Mouse (Mus musculus) liver, postnatal 0 days (tissue): ENCODE measurements around the gene Kif5c. TPM values are rescaled to one million over a fixed set of nuclear protein-coding genes. Genes with fewer than 3 reads are reported as not detected.

Experiments used
- ATAC-seq: fragments of 200-750 bp; cut with Nextera tagmentation; 2 replicates; pipeline ENCODE4 v1.8.0; 2017; ENCODE audit warnings: mild to moderate bottlenecking, moderate library complexity
- DNase-seq: peaks from one replicate; pipeline ENCODE4 v3.0.0-alpha.2; 2016
- H3K27ac ChIP-seq: fragments of 300-500 bp; sonication (generic); 2 replicates; pipeline ENCODE4 v1.5.1; 2014; ENCODE audit warnings: antibody characterized with exemption, moderate library complexity, mild to moderate bottlenecking, low read depth
- H3K27me3 ChIP-seq: fragments of 300-500 bp; sonication (generic); 2 replicates; pipeline ENCODE4 v1.6.1; 2014; ENCODE audit warnings: low read length, control low read depth, mixed read lengths; ENCODE audit not compliant: insufficient read depth
- H3K36me3 ChIP-seq: fragments of 300-500 bp; sonication (generic); replicated peaks from 2 replicates; pipeline ENCODE4 v1.6.1; 2014; ENCODE audit warnings: mild to moderate bottlenecking, control low read depth, low read length, moderate library complexity, mixed read lengths; ENCODE audit not compliant: insufficient read depth
- H3K4me1 ChIP-seq: fragments of 300-500 bp; sonication (generic); 2 replicates; pipeline ENCODE4 v1.6.1; 2014; ENCODE audit warnings: antibody characterized with exemption, mild to moderate bottlenecking, control low read depth; ENCODE audit not compliant: insufficient read depth
- H3K4me2 ChIP-seq: fragments of 300-500 bp; sonication (generic); 2 replicates; pipeline ENCODE4 v1.6.1; 2014; ENCODE audit warnings: low read depth, mild to moderate bottlenecking, low read length, moderate library complexity, mixed read lengths
- H3K4me3 ChIP-seq: fragments of 300-500 bp; sonication (generic); 2 replicates; pipeline ENCODE4 v1.5.1; 2014; ENCODE audit warnings: low read depth, low read length
- H3K9ac ChIP-seq: fragments of 300-500 bp; sonication (generic); replicated peaks from 2 replicates; pipeline ENCODE4 v1.6.1; 2014; ENCODE audit warnings: mild to moderate bottlenecking, moderate library complexity
- H3K9me3 ChIP-seq: fragments of 300-500 bp; sonication (generic); 2 replicates; pipeline ENCODE4 v1.6.1; 2016; ENCODE audit warnings: mild to moderate bottlenecking, control low read depth, low read length, mixed read lengths
- CTCF ChIP-seq: sonication (generic); IDR thresholded peaks from 2 replicates; pipeline ENCODE4 v1.5.1; 2016; ENCODE audit warnings: antibody characterized with exemption, low read depth
- EP300 ChIP-seq: IDR thresholded peaks from 2 replicates; pipeline ENCODE4 v1.6.1; 2016; ENCODE audit warnings: antibody characterized with exemption, low read depth, mild to moderate bottlenecking
- WGBS: fragments of 180-500 bp; shearing (Covaris S2); extraction: QIAGEN DNeasy Blood & Tissue Kit; methylation state at CpG from one replicate; pipeline ENCODE4 v1.1.7; 2014; ENCODE audit not compliant: insufficient replicate concordance; 5-methylcytosine and 5-hydroxymethylcytosine counted together
- polyA plus RNA-seq: library from polyadenylated mRNA; unstranded; fragments of >200 nt; fragmentation: Nextera tagmentation; extraction: Ambion mirVana; gene quantifications from 2 replicates; pipeline ENCODE4 v1.2.1, GENCODE M21; 2015

The Kif5c gene
- polyA plus RNA-seq, 1 experiment from 2014 or later, result 0.13 TPM

DNA sequence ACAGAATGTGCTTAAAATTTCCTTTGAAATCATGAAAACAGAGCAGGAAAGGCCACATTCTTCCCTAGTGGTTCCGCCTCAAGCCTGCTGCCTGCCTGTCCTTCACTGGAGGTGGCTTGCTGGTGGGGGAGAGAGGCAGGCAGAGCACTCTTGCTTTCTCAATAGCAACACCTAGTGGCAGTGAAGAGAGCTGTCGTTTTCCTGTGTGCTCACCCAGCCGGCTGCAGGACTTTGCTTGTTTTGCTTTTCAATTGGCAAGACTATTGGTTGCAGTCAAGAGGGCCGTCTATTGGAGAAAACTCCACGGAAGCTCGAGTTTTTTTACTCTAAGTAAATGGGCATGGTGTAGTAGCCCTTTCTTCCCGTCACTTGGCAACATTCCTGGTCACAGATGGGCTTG is 108.1 kb downstream of the Kif5c start:
- Histone ChIP-seq H3K36me3 (no peaks in the 10 kb centered on the region), H3K4me2 (no peak overlapping the region), H3K9me3 (no peaks in the 10 kb centered on the region), H3K27me3 (no peaks in the 10 kb centered on the region), H3K4me1 (no peaks in the 10 kb centered on the region; the same call in 1 of the 2 replicates), H3K4me3 (no peak overlapping the region), H3K27ac (no peak overlapping the region), H3K9ac (no peak overlapping the region)
- 15% methylated on average over 7 of the region's 7 CpGs for WGBS
- TF ChIP-seq CTCF, result peak; percentile 89
- no peak for TF ChIP-seq EP300
- ATAC-seq (peak; percentile 28; the same call in 1 of the 2 replicates), DNase-seq (peak; percentile 54)

DNA sequence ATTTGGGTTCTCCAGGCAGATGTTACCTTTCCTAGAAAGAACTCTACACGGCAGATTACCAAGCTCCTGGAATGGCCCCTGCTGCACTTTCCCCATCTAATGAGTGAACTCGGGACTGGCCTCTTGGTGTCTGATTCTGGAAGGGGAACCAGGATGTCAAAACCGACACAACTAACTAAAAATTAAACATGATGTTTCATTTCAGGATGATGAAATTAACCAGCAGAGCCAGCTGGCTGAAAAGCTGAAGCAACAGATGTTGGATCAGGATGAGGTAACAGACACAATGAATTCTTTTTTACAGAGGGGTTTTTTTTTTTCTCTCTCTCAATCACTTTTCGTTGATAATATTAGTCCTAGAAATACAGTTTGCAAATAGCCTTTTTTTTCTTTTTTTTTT is 108.6 kb downstream of the Kif5c start:
- no peak for ATAC-seq
- H3K9ac ChIP-seq, result no peak overlapping the region
- no peaks in the 10 kb centered on the region for H3K9me3 ChIP-seq
- no peak for DNase-seq
- WGBS, result 63% methylated on average over 4 of the region's 4 CpGs
- H3K4me3 ChIP-seq, result no peak overlapping the region
- TF ChIP-seq CTCF (no peak), EP300 (no peak)
- H3K4me1 ChIP-seq, result no peaks in the 10 kb centered on the region; the same call in 1 of the 2 replicates
- H3K27me3 ChIP-seq, result no peaks in the 10 kb centered on the region
- no peak overlapping the region for H3K27ac ChIP-seq
- no peak overlapping the region for H3K4me2 ChIP-seq
- H3K36me3 ChIP-seq, result no peaks in the 10 kb centered on the region

GRCm38 (mm10) chr2:49728896-49729610 is 110.0 kb downstream of the Kif5c start:
- Histone ChIP-seq H3K9me3 (no peaks in the 10 kb centered on the region), H3K36me3 (no peaks in the 10 kb centered on the region), H3K9ac (no peak overlapping the region), H3K4me3 (no peak overlapping the region), H3K4me1 (no peaks in the 10 kb centered on the region; the same call in 1 of the 2 replicates), H3K27me3 (no peaks in the 10 kb centered on the region), H3K4me2 (peak overlapping the region; percentile 56; the same call in 1 of the 2 replicates), H3K27ac (no peak overlapping the region)
- DNase-seq (no peak), ATAC-seq (no peak)
- 66% methylated on average over 10 of the region's 10 CpGs for WGBS
- TF ChIP-seq CTCF, result no peak

GRCm38 (mm10) chr2:49729611-49729969 is 110.5 kb downstream of the Kif5c start:
- no peak for ATAC-seq
- Histone ChIP-seq H3K36me3 (no peaks in the 10 kb centered on the region), H3K27me3 (no peaks in the 10 kb centered on the region), H3K9ac (no peak overlapping the region), H3K27ac (peak overlapping the region; percentile 46), H3K4me1 (no peaks in the 10 kb centered on the region; the same call in 1 of the 2 replicates), H3K4me3 (peak overlapping the region; percentile 24), H3K9me3 (no peaks in the 10 kb centered on the region), H3K4me2 (peak overlapping the region; percentile 56)
- no peak for TF ChIP-seq CTCF
- no peak for TF ChIP-seq EP300
- WGBS, result 59% methylated on average over 2 of the region's 2 CpGs
- no peak for DNase-seq

DNA sequence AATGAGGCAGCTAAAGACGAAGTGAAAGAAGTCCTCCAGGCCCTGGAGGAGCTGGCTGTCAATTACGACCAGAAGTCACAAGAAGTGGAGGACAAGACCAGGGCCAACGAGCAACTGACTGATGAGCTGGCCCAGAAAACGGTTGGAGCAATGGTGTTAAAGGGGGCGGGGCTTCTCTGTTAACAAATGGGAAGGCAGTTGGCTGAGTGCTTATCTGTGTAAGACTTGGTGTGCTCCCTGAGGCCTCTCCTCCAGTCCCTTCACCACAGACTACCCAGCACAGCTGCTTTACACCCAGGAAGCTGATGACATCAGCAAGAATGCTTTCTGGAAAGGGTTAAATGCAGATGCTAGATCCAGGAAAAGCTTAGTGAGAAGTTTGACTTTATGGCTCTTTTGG is 111.1 kb downstream of the Kif5c start:
- no peaks in the 10 kb centered on the region for H3K36me3 ChIP-seq
- no peaks in the 10 kb centered on the region for H3K27me3 ChIP-seq
- H3K27ac ChIP-seq, result peak overlapping the region; percentile 46
- 0 out of 2 replicates have a peak overlapping the region, but pooled peaks have one; percentile 9 for H3K9ac ChIP-seq
- no peaks in the 10 kb centered on the region; the same call in 1 of the 2 replicates for H3K4me1 ChIP-seq
- ATAC-seq (peak; percentile 93), DNase-seq (peak; percentile 69)
- peak overlapping the region; percentile 24 for H3K4me3 ChIP-seq
- TF ChIP-seq CTCF (no peak), EP300 (peak; percentile 75)
- H3K9me3 ChIP-seq, result no peaks in the 10 kb centered on the region
- 27% methylated on average over 5 of the region's 5 CpGs for WGBS
- peak overlapping the region; percentile 56 for H3K4me2 ChIP-seq

DNA sequence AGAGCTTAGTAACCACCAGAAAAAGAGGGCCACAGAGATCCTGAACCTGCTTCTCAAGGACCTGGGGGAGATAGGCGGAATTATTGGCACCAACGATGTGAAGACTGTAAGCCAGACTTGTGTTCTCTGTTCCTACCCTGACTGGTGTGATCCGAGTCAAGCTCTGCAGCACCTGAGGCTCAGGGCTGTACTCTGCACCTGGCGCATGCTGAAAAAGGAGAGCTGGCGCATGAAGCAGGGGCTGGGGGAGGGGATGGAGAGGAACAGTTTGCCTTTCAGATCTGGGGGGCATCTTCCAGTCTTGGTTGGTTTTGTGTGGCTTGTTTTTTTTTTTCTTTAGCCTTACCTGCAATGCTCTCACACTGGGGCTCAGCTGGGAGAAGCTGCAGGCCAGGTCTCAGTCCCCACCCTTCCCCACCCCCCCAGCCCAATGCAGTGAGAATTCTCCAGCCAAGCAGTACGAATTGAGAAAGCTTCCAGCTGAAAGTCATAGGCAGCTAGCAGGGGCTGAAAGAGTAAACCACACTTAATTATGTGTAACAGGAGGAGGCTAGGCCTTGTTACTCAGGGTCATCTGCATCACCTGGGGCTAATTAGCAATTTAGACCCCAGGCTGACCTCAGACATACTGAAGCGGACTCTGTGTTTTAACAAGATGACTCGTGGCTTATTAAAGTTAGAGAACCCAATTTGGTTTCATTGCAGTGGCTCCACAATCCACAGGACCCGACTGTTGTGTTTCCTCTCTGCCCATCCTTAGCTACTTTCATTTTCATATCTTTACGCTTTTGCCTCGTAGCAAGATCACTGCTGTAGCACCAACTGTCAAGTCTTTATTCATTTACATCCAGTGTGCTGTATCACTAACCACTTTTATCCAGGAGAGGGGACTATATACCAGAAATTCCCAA is 113.9 kb downstream of the Kif5c start:
- no peak for ATAC-seq
- Histone ChIP-seq H3K27me3 (no peaks in the 10 kb centered on the region), H3K36me3 (no peaks in the 10 kb centered on the region), H3K4me1 (no peaks in the 10 kb centered on the region; the same call in 1 of the 2 replicates), H3K9me3 (no peaks in the 10 kb centered on the region), H3K4me2 (peak overlapping the region; percentile 54), H3K4me3 (0 out of 2 replicates have a peak overlapping the region, but pooled peaks have one; percentile 7), H3K9ac (peak overlapping the region; percentile 50), H3K27ac (peak overlapping the region; percentile 29; the same call in 1 of the 2 replicates)
- no peak for DNase-seq
- TF ChIP-seq CTCF (no peak), EP300 (no peak)
- 62% methylated on average over 11 of the region's 11 CpGs for WGBS
